Mouse (Mus musculus) embryonic stem cell, embryonic (primary cell): ENCODE data around the gene Inpp4b.

Experiments
- CTCF ChIA-PET, 4 experiments: fragments of 300-600 bp in 2 of 4; fragments of 350-600 bp in 2 of 4; sonication (Branson Sonifier 250); formaldehyde crosslinking; loops; one replicate each; lab custom pipeline; 2022; ENCODE audit warnings: inconsistent platforms in 2 of 4; lab: Charles Lee
- POLR2A ChIA-PET, 4 experiments: fragments of 300-600 bp in 2 of 4; fragments of 350-600 bp in 2 of 4; sonication (Branson Sonifier 250); formaldehyde crosslinking; loops; one replicate each; lab custom pipeline; 2022; ENCODE audit warnings: antibody characterized with exemption in 4 of 4, inconsistent platforms in 1 of 4; lab: Charles Lee

Inpp4b gene

GRCm38 (mm10) chr8:81342236-81342998 lies at the start of gene Inpp4b:
TSS of gene Inpp4b (plus strand) at chr8:81342556.
- ChIA-PET POLR2A (interaction anchor here (0.5 to 1.5 kb wide), 8 partner anchors 56 to 1024 kb away, joined by 3 to 8 read pairs (median 4); partner anchors contain the start of gene Usp38 (in 2 of the 4)), CTCF (interaction anchor here in 3 of 4 experiments (0.6 to 1.3 kb wide), 7 partner anchors 25 to 1521 kb away, joined by 3 to 5 read pairs (median 3); partner anchors contain the start of gene Rnf150 (in 1 of the 3))

GRCm38 (mm10) chr8:81335250-81335649 lies 7.1 kb upstream of the Inpp4b start:
- ChIA-PET POLR2A (no interaction called here), CTCF (no interaction called here)

- CTCF ChIA-PET = interaction anchor here in 2 of 4 experiments (0.8 to 1.3 kb wide), 3 partner anchors 8 to 131 kb away, joined by 3 to 5 read pairs (median 4); no protein-coding TSS in a partner anchor
- POLR2A ChIA-PET = no interaction called here
These were observed 1.2 kb upstream of the Inpp4b start for GRCm38 (mm10) chr8:81341191-81341590.

GRCm38 (mm10) chr8:81341591-81342235 lies 643 bp upstream of the Inpp4b start:
- ChIA-PET POLR2A (interaction anchor here in 3 of 4 experiments (0.6 to 1.5 kb wide), 6 partner anchors 239 to 1023 kb away, joined by 3 to 8 read pairs (median 4); partner anchors contain the start of gene Usp38 (in 2 of the 3)), CTCF (interaction anchor here in 2 of 4 experiments (0.6 to 1.3 kb wide), 7 partner anchors 8 to 1521 kb away, joined by 3 to 5 read pairs (median 3); partner anchors contain the start of gene Rnf150 (in 1 of the 2))

GRCm38 (mm10) chr8:81342999-81343302 lies 595 bp downstream of the Inpp4b start:
- ChIA-PET CTCF (interaction anchor here in 1 of 4 experiments (0.6 kb wide), 1 partner anchor 1400 kb away, joined by 3 read pairs; no protein-coding TSS in a partner anchor), POLR2A (interaction anchor here in 3 of 4 experiments (0.5 to 1.5 kb wide), 5 partner anchors 55 to 447 kb away, joined by 3 to 8 read pairs (median 4); partner anchors contain the start of gene Usp38 (in 2 of the 3))

GRCm38 (mm10) chr8:81345170-81345697 lies 2.9 kb downstream of the Inpp4b start:
- CTCF ChIA-PET = no interaction called here

GRCm38 (mm10) chr8:81349452-81349851 lies 7.1 kb downstream of the Inpp4b start:
- POLR2A ChIA-PET = interaction anchor here in 1 of 4 experiments (0.5 kb wide), 1 partner anchor 656 kb away, joined by 4 read pairs; no protein-coding TSS in a partner anchor
- CTCF ChIA-PET = interaction anchor here (0.5 to 1.5 kb wide), 20 partner anchors 8 to 1492 kb away, joined by 3 to 7 read pairs (median 3); no protein-coding TSS in a partner anchor

More at GRCm38 (mm10) chr8:81345170-81345697, 2.9 kb downstream of the Inpp4b start:
- POLR2A ChIA-PET = no interaction called here

- ChIA-PET CTCF (no interaction called here), POLR2A (interaction anchor here in 1 of 4 experiments (0.5 kb wide), 1 partner anchor 1990 kb away, joined by 4 read pairs; no protein-coding TSS in a partner anchor)
These were observed 11.1 kb downstream of the Inpp4b start for GRCm38 (mm10) chr8:81353460-81353859.

GRCm38 (mm10) chr8:81358108-81358507 lies 15.8 kb downstream of the Inpp4b start:
- ChIA-PET POLR2A (no interaction called here), CTCF (interaction anchor here in 3 of 4 experiments (0.5 to 1.3 kb wide), 4 partner anchors 9 to 366 kb away, joined by 3 to 5 read pairs (median 4); no protein-coding TSS in a partner anchor)

GRCm38 (mm10) chr8:81360518-81360917 lies 18.2 kb downstream of the Inpp4b start:
- POLR2A ChIA-PET = no interaction called here
- CTCF ChIA-PET = interaction anchor here in 1 of 4 experiments (1.4 kb wide), 1 partner anchor 11 kb away, joined by 4 read pairs; no protein-coding TSS in a partner anchor

GRCm38 (mm10) chr8:81361162-81361561 lies 18.8 kb downstream of the Inpp4b start:
- POLR2A ChIA-PET = interaction anchor here in 1 of 4 experiments (0.6 kb wide), 1 partner anchor 565 kb away, joined by 3 read pairs; no protein-coding TSS in a partner anchor
- CTCF ChIA-PET = interaction anchor here in 2 of 4 experiments (0.5 to 1.4 kb wide), 2 partner anchors 12 to 1313 kb away, joined by 4 to 10 read pairs; no protein-coding TSS in a partner anchor

GRCm38 (mm10) chr8:81370607-81371006 lies 28.3 kb downstream of the Inpp4b start:
- ChIA-PET POLR2A (interaction anchor here in 1 of 4 experiments (0.6 kb wide), 1 partner anchor 512 kb away, joined by 4 read pairs; no protein-coding TSS in a partner anchor), CTCF (no interaction called here)

GRCm38 (mm10) chr8:81371844-81372243 lies 29.5 kb downstream of the Inpp4b start:
- POLR2A ChIA-PET = no interaction called here
- CTCF ChIA-PET = interaction anchor here in 1 of 4 experiments (0.7 kb wide), 1 partner anchor 215 kb away, joined by 4 read pairs; no protein-coding TSS in a partner anchor

- ChIA-PET POLR2A (no interaction called here), CTCF (no interaction called here)
These were observed 32.6 kb downstream of the Inpp4b start for GRCm38 (mm10) chr8:81374877-81375475.

- CTCF ChIA-PET = no interaction called here
- POLR2A ChIA-PET = interaction anchor here in 1 of 4 experiments (0.6 kb wide), 1 partner anchor 441 kb away, joined by 4 read pairs; no protein-coding TSS in a partner anchor
These were observed 46.6 kb downstream of the Inpp4b start for GRCm38 (mm10) chr8:81388953-81389352.

- POLR2A ChIA-PET = no interaction called here
These were observed 56.7 kb downstream of the Inpp4b start for GRCm38 (mm10) chr8:81399071-81399470.

GRCm38 (mm10) chr8:81399501-81399900 lies 57.1 kb downstream of the Inpp4b start:
- CTCF ChIA-PET = no interaction called here
- POLR2A ChIA-PET = no interaction called here

More at GRCm38 (mm10) chr8:81399071-81399470, 56.7 kb downstream of the Inpp4b start:
- CTCF ChIA-PET = no interaction called here

- ChIA-PET POLR2A (no interaction called here), CTCF (no interaction called here)
These were observed 70.4 kb downstream of the Inpp4b start for GRCm38 (mm10) chr8:81412707-81413106.
